Mouse (Mus musculus): ENCODE measurements around the gene Ksr1. TPM values are rescaled to one million over a fixed set of nuclear protein-coding genes. Genes with fewer than 3 reads are reported as not detected.

The Ksr1 gene
- polyA plus RNA-seq, 2 experiments, result 1.7 to 4.0 TPM

GRCm38 (mm10) chr11:79150301-79150700, 4.1 kb upstream of the Ksr1 start:
- 49% methylated on average over 3 of the region's 3 CpGs for WGBS (ENCODE audit: insufficient replicate concordance)

GRCm38 (mm10) chr11:79149295-79149694, 3.1 kb upstream of the Ksr1 start:
- Histone ChIP-seq H3K9me3 (ENCODE audit: control insufficient read depth, low read length) (no peaks in the 10 kb centered on the region), H3K4me3 (ENCODE audit: insufficient read depth in 1 of 2, low read depth in 2 of 2, low read length in 2 of 2) (no peak overlapping the region), H3K4me2 (ENCODE audit: low read depth) (no peak overlapping the region), H3K9ac (replicated peaks) (no peak overlapping the region), H3K27ac (no peak overlapping the region), H3K27me3 (ENCODE audit: control insufficient read depth, insufficient read depth, low read length) (no peaks in the 10 kb centered on the region), H3K36me3 (replicated peaks; ENCODE audit: control insufficient read depth, insufficient read depth, low read depth) (no peaks in the 10 kb centered on the region), H3K4me1 (replicated peaks; ENCODE audit: control insufficient read depth in 2 of 2, insufficient read depth in 2 of 2, low read length in 1 of 2) (peaks cover 0 to 12% of the 10 kb centered on the region in 2 experiments; a peak in 1 of 4 replicates)
- no peak for ATAC-seq (ENCODE audit: insufficient read depth)
- no peak for DNase-seq (ENCODE audit: low read depth in 3 of 3, low spot score in 3 of 3)
- TF ChIP-seq EP300 (IDR thresholded peaks at IDR 0.05; ENCODE audit: low read depth) (no peak), CTCF (IDR thresholded peaks at IDR 0.05; ENCODE audit: low read depth) (no peak)
- 34% methylated on average over 4 of the region's 4 CpGs for WGBS (ENCODE audit: insufficient replicate concordance)

More at GRCm38 (mm10) chr11:79150301-79150700, 4.1 kb upstream of the Ksr1 start:
- ATAC-seq (ENCODE audit: insufficient read depth) (no peak), DNase-seq (ENCODE audit: low read depth in 3 of 3, low spot score in 3 of 3) (no peak)
- Histone ChIP-seq H3K27me3 (ENCODE audit: control insufficient read depth, insufficient read depth, low read length) (no peaks in the 10 kb centered on the region), H3K36me3 (replicated peaks; ENCODE audit: control insufficient read depth, insufficient read depth, low read depth) (no peaks in the 10 kb centered on the region), H3K9ac (replicated peaks) (no peak overlapping the region), H3K4me3 (ENCODE audit: insufficient read depth in 1 of 2, low read depth in 2 of 2, low read length in 2 of 2) (no peak overlapping the region), H3K4me2 (ENCODE audit: low read depth) (no peak overlapping the region), H3K9me3 (ENCODE audit: control insufficient read depth, low read length) (no peaks in the 10 kb centered on the region), H3K27ac (no peak overlapping the region), H3K4me1 (replicated peaks; ENCODE audit: control insufficient read depth in 2 of 2, insufficient read depth in 2 of 2, low read length in 1 of 2) (peaks cover 0 to 9% of the 10 kb centered on the region in 2 experiments; a peak in 1 of 4 replicates)
- TF ChIP-seq CTCF (IDR thresholded peaks at IDR 0.05; ENCODE audit: low read depth) (no peak), EP300 (IDR thresholded peaks at IDR 0.05; ENCODE audit: low read depth) (no peak)

- TF ChIP-seq CTCF (IDR thresholded peaks at IDR 0.05; ENCODE audit: low read depth) (no peak), EP300 (IDR thresholded peaks at IDR 0.05; ENCODE audit: low read depth) (no peak)
- H3K9me3 ChIP-seq (ENCODE audit: control insufficient read depth, low read length), result no peaks in the 10 kb centered on the region
- no peaks in the 10 kb centered on the region for H3K36me3 ChIP-seq (replicated peaks; ENCODE audit: control insufficient read depth, insufficient read depth, low read depth)
- no peak overlapping the region for H3K9ac ChIP-seq (replicated peaks)
- ATAC-seq (ENCODE audit: insufficient read depth) (no peak), DNase-seq (ENCODE audit: low read depth in 3 of 3, low spot score in 3 of 3) (no peak)
- no peak overlapping the region for H3K4me3 ChIP-seq (ENCODE audit: insufficient read depth in 1 of 2, low read depth in 2 of 2, low read length in 2 of 2)
- peaks cover 0 to 17% of the 10 kb centered on the region in 2 experiments; a peak in 2 of 4 replicates for H3K4me1 ChIP-seq (replicated peaks; ENCODE audit: control insufficient read depth in 2 of 2, insufficient read depth in 2 of 2, low read length in 1 of 2)
- H3K27ac ChIP-seq, result no peak overlapping the region
- 56% methylated on average over 4 of the region's 4 CpGs for WGBS (ENCODE audit: insufficient replicate concordance)
- no peak overlapping the region for H3K4me2 ChIP-seq (ENCODE audit: low read depth)
- H3K27me3 ChIP-seq (ENCODE audit: control insufficient read depth, insufficient read depth, low read length), result no peaks in the 10 kb centered on the region
Measured at GRCm38 (mm10) chr11:79148783-79149182, 2.6 kb upstream of the Ksr1 start.

GRCm38 (mm10) chr11:79145283-79146265, 633 bp downstream of the Ksr1 start:
- WGBS (ENCODE audit: insufficient replicate concordance), result under 1% methylated on average over 56 of the region's 62 CpGs
- TF ChIP-seq CTCF (IDR thresholded peaks at IDR 0.05; ENCODE audit: low read depth) (no peak), EP300 (IDR thresholded peaks at IDR 0.05; ENCODE audit: low read depth) (no peak)
- peak overlapping the region; percentile 98 for H3K4me2 ChIP-seq (ENCODE audit: low read depth)
- DNase-seq (ENCODE audit: low read depth in 3 of 3, low spot score in 3 of 3), result no peak
- H3K27ac ChIP-seq, result no peak overlapping the region
- H3K9me3 ChIP-seq (ENCODE audit: control insufficient read depth, low read length), result no peaks in the 10 kb centered on the region
- no peaks in the 10 kb centered on the region for H3K36me3 ChIP-seq (replicated peaks; ENCODE audit: control insufficient read depth, insufficient read depth, low read depth)
- ATAC-seq (ENCODE audit: insufficient read depth), result peak; percentile 48
- peak overlapping the region; percentile 68 to 86 for H3K4me3 ChIP-seq (ENCODE audit: insufficient read depth in 1 of 2, low read depth in 2 of 2, low read length in 2 of 2)
- H3K27me3 ChIP-seq (ENCODE audit: control insufficient read depth, insufficient read depth, low read length), result no peaks in the 10 kb centered on the region
- peak overlapping the region; percentile 82 for H3K9ac ChIP-seq (replicated peaks)
- peaks cover 0 to 25% of the 10 kb centered on the region in 2 experiments; a peak in 2 of 4 replicates for H3K4me1 ChIP-seq (replicated peaks; ENCODE audit: control insufficient read depth in 2 of 2, insufficient read depth in 2 of 2, low read length in 1 of 2)

- no peak for ATAC-seq (ENCODE audit: insufficient read depth)
- no peaks in the 10 kb centered on the region for H3K9me3 ChIP-seq (ENCODE audit: control insufficient read depth, low read length)
- H3K4me2 ChIP-seq (ENCODE audit: low read depth), result peak overlapping the region; percentile 98
- DNase-seq (ENCODE audit: low read depth in 3 of 3, low spot score in 3 of 3), result no peak
- no peak overlapping the region for H3K9ac ChIP-seq (replicated peaks)
- peaks cover 0 to 25% of the 10 kb centered on the region in 2 experiments; a peak in 2 of 4 replicates for H3K4me1 ChIP-seq (replicated peaks; ENCODE audit: control insufficient read depth in 2 of 2, insufficient read depth in 2 of 2, low read length in 1 of 2)
- no peaks in the 10 kb centered on the region for H3K27me3 ChIP-seq (ENCODE audit: control insufficient read depth, insufficient read depth, low read length)
- H3K4me3 ChIP-seq (ENCODE audit: insufficient read depth in 1 of 2, low read depth in 2 of 2, low read length in 2 of 2), result no peak overlapping the region; a peak in 1 of 4 replicates
- no peak overlapping the region for H3K27ac ChIP-seq
- TF ChIP-seq CTCF (IDR thresholded peaks at IDR 0.05; ENCODE audit: low read depth), result no peak
- TF ChIP-seq EP300 (IDR thresholded peaks at IDR 0.05; ENCODE audit: low read depth), result no peak
- H3K36me3 ChIP-seq (replicated peaks; ENCODE audit: control insufficient read depth, insufficient read depth, low read depth), result no peaks in the 10 kb centered on the region
- WGBS (ENCODE audit: insufficient replicate concordance), result 83% methylated on average over 1 of the region's 1 CpGs
Measured at GRCm38 (mm10) chr11:79144741-79145140, 1.5 kb downstream of the Ksr1 start.

Data from liver, embryonic 14.5 days (tissue).